Mouse (Mus musculus) lung, embryonic 15.5 days (tissue): ENCODE results near the gene Ugt1a1. TPM values are rescaled to one million over a fixed set of nuclear protein-coding genes. Genes with fewer than 3 reads are reported as not detected.

ENCODE experiments used
- ATAC-seq: fragments of 200-750 bp; cut with Nextera tagmentation; 2 replicates; pipeline ENCODE4 v1.8.0; 2017; ENCODE audit warnings: moderate number of reproducible peaks, borderline replicate concordance; ENCODE audit not compliant: low FRiP score, low TSS enrichment; ENCODE audit errors: extremely low read depth
- H3K27ac ChIP-seq: fragments of 300-500 bp; sonication (generic); 2 replicates; pipeline ENCODE4 v1.5.1; 2015; ENCODE audit warnings: moderate library complexity, mild to moderate bottlenecking, inconsistent platforms
- H3K27me3 ChIP-seq: fragments of 300-500 bp; sonication (generic); 2 replicates; pipeline ENCODE4 v1.6.1; 2015; ENCODE audit warnings: inconsistent platforms
- H3K36me3 ChIP-seq: fragments of 300-500 bp; sonication (generic); 2 replicates; pipeline ENCODE4 v1.6.1; 2015; ENCODE audit warnings: inconsistent platforms
- H3K4me1 ChIP-seq: fragments of 300-500 bp; sonication (generic); 2 replicates; pipeline ENCODE4 v1.6.1; 2015; ENCODE audit warnings: inconsistent platforms
- H3K4me2 ChIP-seq: fragments of 300-500 bp; sonication (generic); 2 replicates; pipeline ENCODE4 v1.6.1; 2015; ENCODE audit warnings: inconsistent platforms, mild to moderate bottlenecking, moderate library complexity
- H3K4me3 ChIP-seq: fragments of 300-500 bp; sonication (generic); 2 replicates; pipeline ENCODE4 v1.5.1; 2015; ENCODE audit warnings: mild to moderate bottlenecking, inconsistent platforms
- H3K9ac ChIP-seq: fragments of 300-500 bp; sonication (generic); 2 replicates; pipeline ENCODE4 v1.6.1; 2015; ENCODE audit warnings: inconsistent platforms
- H3K9me3 ChIP-seq: fragments of 300-500 bp; sonication (generic); 2 replicates; pipeline ENCODE4 v1.6.1; 2016; ENCODE audit warnings: inconsistent platforms
- WGBS: fragments of 180-500 bp; shearing (Covaris S2); methylation state at CpG from one replicate; pipeline ENCODE4 v1.1.7; 2015; 5-methylcytosine and 5-hydroxymethylcytosine counted together
- polyA plus RNA-seq: library from polyadenylated mRNA; unstranded; fragments of >200 nt; fragmentation: Nextera tagmentation; extraction: Ambion mirVana; gene quantifications from 2 replicates; pipeline ENCODE4 v1.2.1, GENCODE M21; 2015

The Ugt1a1 gene
- polyA plus RNA-seq, 1 experiment from 2014 or later = 0.11 TPM

DNA sequence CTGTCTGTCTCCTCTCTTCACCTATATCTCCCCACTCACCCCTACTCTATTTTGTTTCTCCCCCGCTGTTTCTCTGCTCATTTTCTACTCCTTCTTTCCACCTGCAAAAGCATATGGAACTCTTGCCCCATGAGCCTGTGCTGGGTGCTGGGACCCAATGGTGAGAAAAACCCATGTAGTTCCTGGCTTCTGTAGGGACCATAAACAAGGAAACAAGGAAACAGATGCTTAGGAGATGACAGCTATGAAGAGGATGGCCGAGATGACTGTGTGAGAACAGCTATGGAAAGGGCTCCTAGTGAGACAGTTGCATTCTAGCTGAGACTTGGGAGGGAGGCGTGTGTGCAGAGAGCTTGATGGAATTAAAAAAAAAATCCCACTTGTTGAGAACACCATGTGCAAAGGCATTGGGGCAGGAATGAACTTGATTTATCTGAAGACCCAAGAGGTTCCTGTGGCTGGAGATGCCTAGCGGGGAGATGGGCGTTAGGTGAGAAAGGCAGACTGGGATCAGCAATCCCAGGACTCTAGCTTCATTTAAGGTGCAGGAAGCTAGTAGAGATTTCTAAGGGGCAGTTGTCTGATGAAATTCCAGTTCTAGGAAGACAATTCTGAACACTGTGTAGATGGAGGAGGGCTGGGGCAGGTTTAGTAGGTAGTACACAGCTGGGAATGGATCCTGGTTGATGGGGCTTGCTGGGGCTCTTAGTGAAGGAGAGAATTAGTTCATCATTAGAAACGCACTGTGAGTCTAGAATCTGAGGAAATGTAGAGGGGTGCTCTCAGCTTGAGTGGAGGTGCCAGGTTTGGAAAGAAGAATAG is 19.4 kb downstream of the Ugt1a1 start:
- peaks cover 42% of the 10 kb centered on the region; the same call in 1 of the 2 replicates for H3K9me3 ChIP-seq
- no peak overlapping the region for H3K9ac ChIP-seq
- H3K4me2 ChIP-seq = no peak overlapping the region
- H3K27ac ChIP-seq = no peak overlapping the region
- H3K27me3 ChIP-seq = no peaks in the 10 kb centered on the region
- ATAC-seq = no peak
- H3K4me1 ChIP-seq = no peaks in the 10 kb centered on the region
- H3K4me3 ChIP-seq = no peak overlapping the region
- H3K36me3 ChIP-seq = no peaks in the 10 kb centered on the region
- 70% methylated on average over 6 of the region's 6 CpGs for WGBS

GRCm38 (mm10) chr1:88231803-88232499 is 20.2 kb downstream of the Ugt1a1 start:
- peaks cover 34% of the 10 kb centered on the region; the same call in 1 of the 2 replicates for H3K9me3 ChIP-seq
- no peaks in the 10 kb centered on the region for H3K36me3 ChIP-seq
- no peak overlapping the region for H3K4me2 ChIP-seq
- H3K9ac ChIP-seq = no peak overlapping the region
- no peak overlapping the region for H3K4me3 ChIP-seq
- H3K27me3 ChIP-seq = no peaks in the 10 kb centered on the region
- 64% methylated on average over 7 of the region's 7 CpGs for WGBS
- ATAC-seq = no peak
- H3K4me1 ChIP-seq = no peaks in the 10 kb centered on the region
- H3K27ac ChIP-seq = no peak overlapping the region

GRCm38 (mm10) chr1:88232664-88233380 is 21.1 kb downstream of the Ugt1a1 start:
- Histone ChIP-seq H3K9me3 (peaks cover 27% of the 10 kb centered on the region; the same call in 1 of the 2 replicates), H3K9ac (no peak overlapping the region), H3K27me3 (no peaks in the 10 kb centered on the region), H3K36me3 (no peaks in the 10 kb centered on the region), H3K4me2 (no peak overlapping the region), H3K4me3 (no peak overlapping the region), H3K27ac (no peak overlapping the region), H3K4me1 (no peaks in the 10 kb centered on the region)
- ATAC-seq = no peak
- 50% methylated on average over 3 of the region's 3 CpGs for WGBS

DNA sequence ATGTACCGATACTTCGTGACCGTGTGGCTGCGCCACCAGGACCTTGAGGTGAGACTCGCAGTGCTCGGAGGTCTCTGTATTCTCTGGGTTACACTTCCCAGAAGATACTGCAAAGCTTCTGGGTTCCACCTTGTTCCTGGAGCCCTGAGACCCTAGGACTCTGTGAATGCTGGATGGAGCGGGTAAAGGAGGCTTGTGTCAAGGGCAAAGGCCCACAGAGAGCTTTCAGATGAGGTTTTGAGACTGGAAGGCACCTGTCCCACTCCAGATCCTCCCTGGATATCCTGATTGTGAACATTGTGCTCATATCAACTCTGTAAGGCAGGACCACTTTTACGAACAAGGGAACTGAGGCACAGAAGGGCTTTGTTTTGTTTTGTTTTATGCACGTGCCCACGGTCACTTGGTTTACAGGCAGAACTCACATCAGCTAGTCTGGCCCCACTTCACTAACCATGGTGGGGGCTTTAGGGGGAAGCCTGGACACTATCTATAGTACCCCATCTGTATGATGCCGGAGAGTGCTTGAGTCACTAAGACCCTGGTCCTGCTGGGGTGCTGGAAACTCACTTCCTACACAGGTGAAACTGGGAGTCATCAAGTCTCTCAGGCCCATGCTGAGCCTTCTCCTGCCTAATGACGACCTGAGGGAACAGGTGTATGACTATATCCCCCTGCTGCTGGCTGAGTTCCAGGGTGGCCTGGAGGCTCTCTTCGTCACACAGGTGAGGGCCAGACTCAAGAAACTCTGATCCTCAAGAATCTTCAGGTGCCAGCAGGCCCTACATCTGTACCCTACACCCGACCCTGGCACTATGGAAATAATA is 21.9 kb downstream of the Ugt1a1 start:
- Histone ChIP-seq H3K27me3 (no peaks in the 10 kb centered on the region), H3K9me3 (peaks cover 30% of the 10 kb centered on the region; the same call in 1 of the 2 replicates), H3K4me1 (no peaks in the 10 kb centered on the region), H3K4me2 (no peak overlapping the region), H3K4me3 (no peak overlapping the region), H3K36me3 (no peaks in the 10 kb centered on the region), H3K9ac (no peak overlapping the region), H3K27ac (no peak overlapping the region)
- 64% methylated on average over 14 of the region's 14 CpGs for WGBS
- no peak for ATAC-seq

DNA sequence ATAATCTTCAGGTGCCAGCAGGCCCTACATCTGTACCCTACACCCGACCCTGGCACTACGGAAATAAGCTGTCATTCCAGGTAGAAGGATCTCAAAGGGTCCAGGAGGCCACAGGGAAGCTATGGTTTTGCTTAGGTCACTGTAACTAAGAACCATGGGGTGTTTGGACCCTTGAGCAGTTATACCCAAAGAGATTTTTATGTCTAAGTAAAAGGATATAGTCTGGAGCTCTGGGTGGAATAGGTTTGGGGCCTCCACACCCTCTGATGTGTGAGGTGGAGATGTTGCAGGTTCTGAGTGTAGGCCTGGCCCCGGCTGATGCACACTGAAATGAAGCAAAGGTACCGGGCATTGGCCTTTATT is 22.5 kb downstream of the Ugt1a1 start:
- no peak overlapping the region for H3K9ac ChIP-seq
- no peaks in the 10 kb centered on the region for H3K4me1 ChIP-seq
- H3K36me3 ChIP-seq = no peaks in the 10 kb centered on the region
- WGBS = 62% methylated on average over 4 of the region's 4 CpGs
- H3K27me3 ChIP-seq = no peaks in the 10 kb centered on the region
- no peak for ATAC-seq
- no peak overlapping the region for H3K4me2 ChIP-seq
- no peak overlapping the region for H3K27ac ChIP-seq
- no peak overlapping the region for H3K4me3 ChIP-seq
- H3K9me3 ChIP-seq = peaks cover 35% of the 10 kb centered on the region; the same call in 1 of the 2 replicates

- WGBS = 42% methylated on average over 5 of the region's 5 CpGs
Observed at GRCm38 (mm10) chr1:88234646-88235045, 22.9 kb downstream of the Ugt1a1 start.

GRCm38 (mm10) chr1:88235046-88235893 is 23.5 kb downstream of the Ugt1a1 start:
- WGBS = 58% methylated on average over 11 of the region's 11 CpGs
- Histone ChIP-seq H3K4me1 (no peaks in the 10 kb centered on the region), H3K9me3 (peaks cover 31% of the 10 kb centered on the region; the same call in 1 of the 2 replicates), H3K27me3 (no peaks in the 10 kb centered on the region), H3K9ac (no peak overlapping the region), H3K4me2 (no peak overlapping the region), H3K4me3 (no peak overlapping the region), H3K36me3 (no peaks in the 10 kb centered on the region), H3K27ac (no peak overlapping the region)
- ATAC-seq = peak; percentile 4; the same call in 1 of the 2 replicates

More at GRCm38 (mm10) chr1:88234646-88235045, 22.9 kb downstream of the Ugt1a1 start:
- H3K4me1 ChIP-seq = no peaks in the 10 kb centered on the region
- H3K27me3 ChIP-seq = no peaks in the 10 kb centered on the region
- H3K4me3 ChIP-seq = no peak overlapping the region
- no peak for ATAC-seq
- H3K36me3 ChIP-seq = no peaks in the 10 kb centered on the region
- H3K4me2 ChIP-seq = no peak overlapping the region
- H3K9me3 ChIP-seq = peaks cover 33% of the 10 kb centered on the region; the same call in 1 of the 2 replicates
- H3K27ac ChIP-seq = no peak overlapping the region
- H3K9ac ChIP-seq = no peak overlapping the region

DNA sequence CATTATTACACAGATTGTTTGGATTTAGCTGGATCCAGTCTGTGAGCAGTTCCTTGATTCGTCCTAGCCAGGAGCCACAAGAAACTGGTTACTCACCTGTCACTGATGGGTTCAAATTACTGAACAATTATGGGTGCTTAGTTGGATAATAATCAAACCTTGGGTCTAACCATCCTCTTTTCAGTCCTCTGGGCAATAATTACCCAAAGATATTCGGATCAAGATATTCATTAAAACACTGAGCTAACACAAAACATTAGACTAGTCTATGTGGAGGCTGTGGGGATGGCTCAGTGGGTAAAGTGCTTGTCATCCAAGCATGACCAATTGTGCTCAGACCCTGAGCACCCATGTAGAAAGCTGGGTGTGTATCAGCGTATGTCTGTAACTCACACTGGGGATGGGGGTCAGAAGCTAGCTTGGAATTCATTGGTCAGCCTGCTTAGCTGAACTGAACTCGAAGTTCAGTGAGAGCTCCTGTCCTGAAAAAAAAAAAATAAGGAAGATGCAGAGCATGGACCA is 24.2 kb downstream of the Ugt1a1 start:
- 59% methylated on average over 4 of the region's 4 CpGs for WGBS
- Histone ChIP-seq H3K4me1 (no peaks in the 10 kb centered on the region), H3K36me3 (no peaks in the 10 kb centered on the region), H3K9me3 (peaks cover 38% of the 10 kb centered on the region; the same call in 1 of the 2 replicates), H3K9ac (no peak overlapping the region), H3K4me3 (no peak overlapping the region), H3K27ac (no peak overlapping the region), H3K27me3 (no peaks in the 10 kb centered on the region), H3K4me2 (no peak overlapping the region)
- no peak for ATAC-seq

DNA sequence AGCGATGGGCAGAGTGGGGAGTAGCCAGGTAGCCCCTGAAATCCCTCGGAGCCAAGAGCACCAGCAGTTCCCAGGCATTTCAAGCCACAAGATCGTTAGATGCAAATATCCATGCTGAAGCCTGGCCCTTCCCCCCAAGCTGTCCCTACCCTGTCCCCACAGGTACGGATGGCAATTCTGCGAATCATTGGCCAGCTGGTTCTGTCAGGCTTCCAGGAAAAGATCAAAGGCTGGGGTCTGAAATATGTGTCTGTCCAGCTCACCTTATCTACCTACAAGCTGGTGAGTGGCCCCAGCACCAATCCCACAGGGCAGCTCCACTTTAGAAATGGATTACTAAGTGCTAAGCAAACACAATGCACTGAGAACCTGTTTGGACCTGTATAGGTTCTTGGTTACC is 25.6 kb downstream of the Ugt1a1 start:
- Histone ChIP-seq H3K9me3 (peaks cover 41% of the 10 kb centered on the region; the same call in 1 of the 2 replicates), H3K4me2 (no peak overlapping the region), H3K36me3 (no peaks in the 10 kb centered on the region), H3K4me1 (no peaks in the 10 kb centered on the region), H3K27me3 (no peaks in the 10 kb centered on the region), H3K4me3 (no peak overlapping the region), H3K27ac (no peak overlapping the region), H3K9ac (no peak overlapping the region)
- WGBS = 69% methylated on average over 5 of the region's 5 CpGs
- ATAC-seq = no peak

GRCm38 (mm10) chr1:88238771-88239170 is 27.0 kb downstream of the Ugt1a1 start:
- no peak overlapping the region for H3K9ac ChIP-seq
- 0 out of 2 replicates have a peak, but pooled peaks have one; percentile 6 for ATAC-seq
- H3K4me1 ChIP-seq = no peaks in the 10 kb centered on the region
- H3K27ac ChIP-seq = no peak overlapping the region
- H3K27me3 ChIP-seq = no peaks in the 10 kb centered on the region
- H3K36me3 ChIP-seq = no peaks in the 10 kb centered on the region
- H3K4me3 ChIP-seq = no peak overlapping the region
- WGBS = 71% methylated on average over 6 of the region's 6 CpGs
- peaks cover 38% of the 10 kb centered on the region; the same call in 1 of the 2 replicates for H3K9me3 ChIP-seq
- H3K4me2 ChIP-seq = no peak overlapping the region
